Mouse (Mus musculus) ES-E14 (cell line): ENCODE results near the gene 1190005I06Rik. TPM values are rescaled to one million over a fixed set of nuclear protein-coding genes. Genes with fewer than 3 reads are reported as not detected.
"Not testable (repeated sequence)": the region's sequence is repeated elsewhere in the genome, so short reads cannot be mapped to it uniquely, and the experiment has no call there.

ENCODE experiments used
- DNase-seq: peaks from one replicate; pipeline ENCODE4 v3.0.0-alpha.2; 2013; ENCODE audit warnings: low read depth, low spot score
- H3K27ac ChIP-seq: 2 replicates; pipeline ENCODE4 v1.5.1; 2012; ENCODE audit warnings: low read depth, mild to moderate bottlenecking, low read length, moderate library complexity, mixed read lengths; ENCODE audit not compliant: poor library complexity, insufficient read depth, severe bottlenecking
- H3K36me3 ChIP-seq: 2 replicates; pipeline ENCODE4 v1.6.1; 2012; ENCODE audit warnings: mild to moderate bottlenecking, low read length, moderate library complexity, mixed read lengths; ENCODE audit not compliant: control insufficient read depth, poor library complexity, insufficient read depth, severe bottlenecking
- H3K4me1 ChIP-seq, 2 experiments: fragments of 150-350 bp in 1 of 2; sonication (generic) in 1 of 2; 2 replicates each; pipeline ENCODE4 v1.6.1; 2012; ENCODE audit warnings: low read length in 2 of 2, mild to moderate bottlenecking in 1 of 2, mixed read lengths in 1 of 2; ENCODE audit not compliant: control insufficient read depth in 2 of 2, insufficient read depth in 2 of 2, poor library complexity in 1 of 2
- H3K4me3 ChIP-seq, 2 experiments: fragments of 150-350 bp in 1 of 2; sonication (generic) in 1 of 2; 2 replicates each; pipeline ENCODE4 v1.5.1; 2012; ENCODE audit warnings: low read length in 2 of 2, low read depth in 1 of 2, mild to moderate bottlenecking in 1 of 2, mixed read lengths in 1 of 2; ENCODE audit not compliant: insufficient read depth in 1 of 2, poor library complexity in 1 of 2, severe bottlenecking in 1 of 2
- H3K9ac ChIP-seq: 2 replicates; pipeline ENCODE4 v1.6.1; 2012; ENCODE audit warnings: low read depth, mild to moderate bottlenecking, low read length, mixed read lengths; ENCODE audit not compliant: poor library complexity, insufficient read depth, severe bottlenecking
- H3K9me3 ChIP-seq: fragments of 150-350 bp; sonication (generic); 2 replicates; pipeline ENCODE4 v1.6.1; 2012; ENCODE audit warnings: low read depth, mild to moderate bottlenecking, low read length; ENCODE audit not compliant: control insufficient read depth, insufficient read depth
- CHD2 ChIP-seq: IDR thresholded peaks from 2 replicates; pipeline ENCODE4 v1.6.1; 2014; ENCODE audit warnings: mild to moderate bottlenecking, low read depth, low read length, inconsistent platforms
- HCFC1 ChIP-seq: IDR thresholded peaks from 2 replicates; pipeline ENCODE4 v1.6.1; 2012; ENCODE audit warnings: low read length, inconsistent platforms, borderline replicate concordance; ENCODE audit not compliant: insufficient read depth
- MAFK ChIP-seq: IDR thresholded peaks from 2 replicates; pipeline ENCODE4 v1.6.1; 2014; ENCODE audit warnings: mild to moderate bottlenecking, low read depth, low read length, inconsistent platforms; ENCODE audit not compliant: insufficient read depth
- ZC3H11A ChIP-seq: IDR thresholded peaks from 2 replicates; pipeline ENCODE4 v1.6.1; 2012; ENCODE audit warnings: low read depth, mild to moderate bottlenecking, inconsistent platforms, low read length, borderline replicate concordance
- ZNF384 ChIP-seq: IDR thresholded peaks from 2 replicates; pipeline ENCODE4 v1.6.1; 2012; ENCODE audit warnings: low read depth, low read length, inconsistent platforms
- in situ Hi-C, 2 experiments: fragments of 600-800 bp; cut with MboI; formaldehyde crosslinking; loops; one replicate each; pipeline ENCODE4 v1.15.1; 2025; ENCODE audit warnings: low sequenced_read_pairs in 2 of 2, inconsistent platforms in 1 of 2; ENCODE audit not compliant: unreplicated experiment in 2 of 2
- total RNA-seq: library from RNA; depleted of rRNA; stranded (reverse); fragments of 300-350 nt; gene quantifications from 2 replicates; pipeline ENCODE4 v1.2.3, GENCODE M21; 2012

Gene 1190005I06Rik
- total RNA-seq, 1 experiment: 21.8 TPM

DNA sequence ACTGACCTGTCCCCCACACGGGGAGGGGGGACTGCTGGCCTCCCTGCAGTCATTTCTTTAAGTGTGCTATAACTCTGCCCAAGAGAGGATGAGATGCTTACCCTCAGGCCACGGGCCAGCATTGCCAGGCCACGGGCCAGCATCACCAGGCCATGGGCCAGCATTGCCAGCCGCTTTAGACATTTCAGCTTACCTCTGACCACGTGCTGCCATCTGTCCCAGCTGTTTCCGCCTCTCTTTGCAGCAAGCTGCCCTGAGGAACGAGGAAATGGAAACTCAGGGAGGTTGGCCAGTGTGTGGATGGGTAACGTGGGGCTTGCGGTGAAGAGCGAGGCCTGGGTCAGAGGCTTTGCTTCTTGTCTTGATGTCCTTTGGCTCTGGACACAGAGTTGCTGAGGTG is 33.7 kb upstream of the 1190005I06Rik start:
- no peak overlapping the region for H3K4me3 ChIP-seq
- no peaks in the 10 kb centered on the region for H3K4me1 ChIP-seq
- no peak for TF ChIP-seq MAFK
- no peak for TF ChIP-seq CHD2
- TF ChIP-seq ZNF384: no peak
- no peak for TF ChIP-seq ZC3H11A
- TF ChIP-seq HCFC1: no peak
- H3K27ac ChIP-seq: no peak overlapping the region
- H3K9me3 ChIP-seq: no peaks in the 10 kb centered on the region
- no peak for DNase-seq
- in situ Hi-C loops: loop anchor here (5.0 to 25.0 kb wide), 3 partner anchors 106 to 411 kb away; no protein-coding TSS in a partner anchor
- no peak overlapping the region for H3K9ac ChIP-seq
- H3K36me3 ChIP-seq: no peaks in the 10 kb centered on the region

DNA sequence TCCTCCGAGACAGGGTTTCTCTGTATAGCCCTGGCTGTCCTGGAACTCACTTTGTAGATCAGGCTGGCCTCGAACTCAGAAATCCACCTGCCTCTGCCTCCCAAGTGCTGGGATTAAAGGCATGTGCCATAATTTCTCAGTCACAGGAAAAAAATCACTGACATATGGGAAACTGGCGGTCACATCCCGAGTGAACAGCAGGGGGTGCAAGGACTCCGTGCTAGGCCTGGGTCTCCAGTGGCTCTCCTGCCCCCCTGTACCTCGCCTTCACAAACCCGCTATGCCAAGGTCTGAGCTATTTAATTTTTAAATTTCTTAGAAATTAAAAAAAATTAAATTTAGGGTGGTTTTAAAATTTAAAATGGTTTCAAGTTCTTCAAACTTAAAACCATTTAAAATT is 33.0 kb upstream of the 1190005I06Rik start:
- not testable (repeated sequence) for H3K27ac ChIP-seq, H3K4me3 ChIP-seq, H3K4me1 ChIP-seq, DNase-seq, H3K9me3 ChIP-seq, H3K36me3 ChIP-seq, H3K9ac ChIP-seq
- in situ Hi-C loops: loop anchor here (5.0 to 25.0 kb wide), 3 partner anchors 107 to 412 kb away; no protein-coding TSS in a partner anchor

DNA sequence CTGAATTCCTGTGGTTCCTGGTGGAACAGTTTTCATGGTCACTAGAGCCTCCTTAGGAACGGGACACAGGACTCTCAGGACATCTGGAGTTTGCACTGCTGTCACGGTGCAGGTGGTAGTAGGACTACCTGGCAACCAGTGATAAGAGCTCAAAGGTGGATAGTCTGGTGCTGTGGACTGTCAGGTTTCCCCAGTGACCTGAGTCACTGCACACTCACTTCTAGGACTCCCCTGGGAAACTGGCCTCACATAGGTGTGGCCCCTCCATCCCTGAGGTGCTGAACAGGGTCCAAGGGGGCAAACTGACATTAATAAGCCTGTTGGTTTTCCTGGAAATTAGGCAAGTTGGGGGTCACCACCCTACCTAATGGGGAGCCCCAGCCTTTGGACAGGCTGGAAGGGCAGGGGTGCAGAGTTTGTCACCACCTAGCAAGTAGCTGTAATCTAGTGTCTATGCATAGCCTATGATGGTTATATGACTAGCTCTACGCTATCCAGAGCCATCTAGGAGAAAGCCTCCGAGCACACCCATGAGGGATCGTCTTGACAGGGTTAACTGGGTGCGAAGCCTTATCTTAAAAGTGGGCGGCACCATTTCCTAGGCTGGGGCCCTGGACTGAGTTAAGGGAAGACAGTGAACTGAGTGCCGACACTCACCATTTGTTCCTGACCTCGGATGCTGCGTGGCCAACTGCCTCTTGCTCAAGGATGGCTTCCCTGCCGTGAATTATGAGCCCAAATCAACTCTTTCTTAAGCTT is 32.4 kb upstream of the 1190005I06Rik start:
- Histone ChIP-seq H3K4me1 (no peaks in the 10 kb centered on the region), H3K27ac (no peak overlapping the region), H3K9ac (no peak overlapping the region), H3K36me3 (no peaks in the 10 kb centered on the region), H3K9me3 (no peaks in the 10 kb centered on the region), H3K4me3 (no peak overlapping the region)
- TF ChIP-seq CHD2 (no peak), MAFK (no peak), ZC3H11A (no peak), HCFC1 (no peak), ZNF384 (no peak)
- DNase-seq: no peak
- in situ Hi-C loops: loop anchor here (5.0 to 25.0 kb wide), 3 partner anchors 107 to 412 kb away; no protein-coding TSS in a partner anchor

DNA sequence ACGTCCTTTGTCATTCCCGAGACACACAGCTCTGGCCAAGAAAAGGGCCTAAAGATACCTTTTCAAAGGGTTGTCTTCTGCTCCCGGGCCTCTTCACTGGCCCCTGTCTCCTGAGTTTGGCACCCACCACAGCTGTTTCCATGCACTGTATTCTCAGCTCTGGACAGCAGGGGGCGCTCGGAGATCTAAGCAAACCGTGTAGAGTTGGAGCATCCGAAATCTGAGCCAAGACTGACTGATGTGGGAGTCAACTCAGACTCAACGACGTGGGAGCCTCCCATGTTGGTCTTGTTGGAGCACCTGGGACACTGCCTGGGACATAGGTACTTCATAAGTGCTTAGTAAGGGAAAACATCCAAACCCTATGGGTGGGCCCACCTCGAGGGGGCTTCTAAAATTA is 31.0 kb upstream of the 1190005I06Rik start:
- peak; percentile 91 for DNase-seq

More for the DNA sequence above, 31.0 kb upstream of the 1190005I06Rik start:
- Histone ChIP-seq H3K9ac (no peak overlapping the region), H3K36me3 (peaks cover 8% of the 10 kb centered on the region), H3K4me1 (no peaks in the 10 kb centered on the region; a peak in 1 of 4 replicates), H3K27ac (no peak overlapping the region), H3K4me3 (no peak overlapping the region), H3K9me3 (no peaks in the 10 kb centered on the region)
- in situ Hi-C loops: loop anchor here in 1 of 2 experiments (25.0 kb wide), 1 partner anchor 109 kb away; no protein-coding TSS in a partner anchor
- no peak for TF ChIP-seq CHD2
- no peak for TF ChIP-seq HCFC1
- TF ChIP-seq ZC3H11A: peak; percentile 41; the same call in 1 of the 2 replicates
- TF ChIP-seq ZNF384: no peak
- TF ChIP-seq MAFK: no peak
